Mouse (Mus musculus) layer of hippocampus, adult 11-12 months (tissue): ENCODE measurements around the gene Ttc22.
A peak's percentile ranks its signal among the peaks of the same experiment; 100 is the strongest.

Experiments
- DNase-seq: peaks from one replicate; pipeline ENCODE4 v3.0.0; 2022; ENCODE audit warnings: low spot score

The Ttc22 gene

GRCm38 (mm10) chr4:106617056-106617455 is 5.2 kb upstream of the Ttc22 start, which contains the start of gene Lexm:
Gene Lexm (minus strand): TSS chr4:106617241.
- no peak for DNase-seq

GRCm38 (mm10) chr4:106618898-106619297 is 3.3 kb upstream of the Ttc22 start:
- DNase-seq, result no peak

GRCm38 (mm10) chr4:106621428-106621827 is 804 bp upstream of the Ttc22 start:
- no peak for DNase-seq

DNA sequence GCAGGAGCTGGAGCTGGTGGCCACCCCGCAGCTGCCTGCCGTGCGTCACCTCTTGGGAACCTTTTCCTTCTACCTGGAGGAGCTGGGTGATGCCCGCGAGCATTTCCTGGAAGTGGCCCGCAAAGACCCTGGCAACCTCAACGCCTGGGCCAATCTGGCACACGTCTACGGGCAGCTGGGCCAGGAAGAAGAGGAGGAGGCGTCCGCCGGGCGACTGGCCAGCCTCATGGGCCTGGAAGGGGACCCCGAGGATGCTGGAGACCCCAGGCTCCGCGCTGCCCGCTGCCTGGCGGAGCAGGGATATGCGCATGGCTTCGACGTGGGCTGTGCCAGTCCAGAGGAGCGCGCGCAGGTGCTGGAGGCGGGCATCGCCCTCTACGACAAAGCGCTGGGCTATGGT is 480 bp downstream of the Ttc22 start:
- DNase-seq, result no peak

- no peak for DNase-seq
These were observed 2.0 kb downstream of the Ttc22 start for GRCm38 (mm10) chr4:106624271-106624670.

GRCm38 (mm10) chr4:106627809-106628208 is 5.6 kb downstream of the Ttc22 start:
- no peak for DNase-seq

DNA sequence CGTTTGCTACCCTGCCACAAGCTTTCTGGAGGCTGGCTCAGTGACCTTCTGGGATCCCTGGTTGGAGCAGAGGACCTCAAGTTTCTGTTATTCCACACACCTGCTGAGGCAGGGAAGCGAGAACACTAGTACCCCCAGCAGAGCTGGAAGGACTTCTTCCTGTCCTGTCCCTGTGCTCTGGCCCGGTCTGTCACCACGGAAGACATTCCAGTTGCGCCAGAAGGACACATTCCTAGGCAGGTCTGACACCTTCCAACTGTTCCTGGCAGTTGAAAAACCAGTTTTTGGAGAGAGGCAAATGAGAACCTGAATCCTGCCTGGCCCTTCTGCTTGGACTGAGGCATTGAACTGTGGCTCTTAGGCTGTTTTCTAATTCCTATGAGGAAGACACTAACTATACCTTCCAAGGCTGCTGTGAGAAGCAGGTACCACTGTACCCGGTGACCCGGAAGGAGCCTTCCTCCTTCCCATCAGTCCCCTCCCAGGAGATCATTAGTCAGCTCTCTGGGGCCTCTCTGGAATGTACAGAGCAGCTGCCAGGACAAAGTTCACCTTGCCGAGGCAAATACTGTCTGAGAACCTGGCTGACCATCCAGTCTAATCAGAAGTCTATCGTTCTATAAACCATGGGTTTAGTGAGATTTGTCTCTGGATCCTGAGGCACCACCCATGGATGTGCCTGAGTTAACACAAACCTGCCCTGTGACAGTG is 6.6 kb downstream of the Ttc22 start:
- no peak for DNase-seq

DNA sequence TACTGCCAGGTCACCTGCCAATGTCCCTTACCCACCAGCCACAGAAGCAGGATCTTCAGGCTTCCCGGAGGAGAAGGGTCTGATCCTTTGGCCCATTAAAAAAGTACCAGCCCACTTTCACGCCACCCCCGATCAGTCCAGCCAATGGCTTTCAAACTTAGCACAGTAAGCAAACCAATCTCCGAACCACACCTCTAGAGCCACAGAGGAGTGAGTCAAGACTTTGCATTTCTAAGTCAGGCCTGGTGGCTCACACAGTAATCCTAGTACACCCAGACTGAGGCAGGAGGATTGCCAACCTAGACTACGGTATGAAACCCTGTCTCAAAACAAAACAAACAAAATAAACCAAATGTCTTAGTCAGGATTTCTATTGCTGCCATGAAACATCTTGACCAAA is 7.1 kb downstream of the Ttc22 start:
- no peak for DNase-seq

DNA sequence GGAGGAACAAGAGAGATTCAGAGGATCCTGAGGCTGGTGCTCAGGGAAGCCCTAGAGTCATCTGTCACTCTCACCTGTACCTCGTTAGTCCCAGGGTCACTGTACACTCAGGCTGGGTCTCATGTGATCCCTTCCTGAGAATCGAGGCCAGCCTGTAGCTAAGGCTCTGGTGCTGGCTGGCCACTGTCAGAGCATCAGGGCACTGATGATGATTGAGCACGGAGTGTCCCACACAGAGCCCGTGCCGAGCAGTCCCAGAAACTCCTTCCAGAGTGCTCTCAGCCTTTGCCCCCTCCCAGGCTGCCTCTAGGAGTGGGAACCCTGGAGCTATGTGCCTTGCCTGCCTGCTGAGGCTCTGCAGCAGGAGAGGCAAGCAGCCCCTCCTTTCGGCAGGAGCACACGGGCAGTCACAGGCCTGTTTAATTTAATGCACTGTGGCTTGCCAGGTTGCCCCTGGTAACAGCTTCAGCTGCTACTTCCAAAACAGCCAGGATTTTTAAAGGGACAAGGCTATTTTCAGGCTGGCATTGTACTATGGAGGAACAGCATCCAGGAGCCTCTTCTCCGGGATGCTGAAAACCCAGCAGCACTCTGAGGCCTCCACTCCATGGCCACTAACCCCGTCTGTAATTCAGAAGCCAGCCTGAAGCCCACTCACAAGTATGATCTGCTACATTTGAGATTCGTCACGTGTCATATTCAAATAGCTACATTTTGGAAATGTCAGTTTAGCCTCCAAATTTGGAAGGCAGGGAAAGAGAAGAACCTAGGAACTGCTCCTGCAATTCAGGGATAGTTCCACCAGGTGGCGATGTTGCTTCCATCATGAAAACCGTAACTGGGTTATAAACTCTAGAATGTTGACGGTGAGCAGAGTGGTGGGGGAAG is 8.3 kb downstream of the Ttc22 start:
- peak; percentile 92 for DNase-seq

DNA sequence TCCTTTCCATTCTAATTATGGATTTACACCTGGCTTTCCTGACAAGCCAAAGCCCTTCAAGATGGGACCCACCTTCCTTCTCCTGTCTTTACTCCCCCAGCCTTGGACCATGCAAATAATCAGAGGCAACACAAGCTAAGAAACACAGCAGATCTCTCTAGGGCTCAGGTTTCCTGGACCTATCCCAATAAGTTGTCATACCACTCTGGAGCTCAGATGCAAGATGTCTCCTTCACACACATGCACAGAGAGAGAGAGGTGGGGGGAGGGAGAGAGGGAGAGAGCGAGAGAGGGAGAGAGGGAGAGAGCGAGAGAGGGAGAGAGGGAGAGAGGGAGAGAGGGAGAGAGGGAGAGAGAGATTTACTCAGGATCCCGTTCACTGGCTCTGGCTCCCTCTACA is 10.1 kb downstream of the Ttc22 start:
- no peak for DNase-seq

DNA sequence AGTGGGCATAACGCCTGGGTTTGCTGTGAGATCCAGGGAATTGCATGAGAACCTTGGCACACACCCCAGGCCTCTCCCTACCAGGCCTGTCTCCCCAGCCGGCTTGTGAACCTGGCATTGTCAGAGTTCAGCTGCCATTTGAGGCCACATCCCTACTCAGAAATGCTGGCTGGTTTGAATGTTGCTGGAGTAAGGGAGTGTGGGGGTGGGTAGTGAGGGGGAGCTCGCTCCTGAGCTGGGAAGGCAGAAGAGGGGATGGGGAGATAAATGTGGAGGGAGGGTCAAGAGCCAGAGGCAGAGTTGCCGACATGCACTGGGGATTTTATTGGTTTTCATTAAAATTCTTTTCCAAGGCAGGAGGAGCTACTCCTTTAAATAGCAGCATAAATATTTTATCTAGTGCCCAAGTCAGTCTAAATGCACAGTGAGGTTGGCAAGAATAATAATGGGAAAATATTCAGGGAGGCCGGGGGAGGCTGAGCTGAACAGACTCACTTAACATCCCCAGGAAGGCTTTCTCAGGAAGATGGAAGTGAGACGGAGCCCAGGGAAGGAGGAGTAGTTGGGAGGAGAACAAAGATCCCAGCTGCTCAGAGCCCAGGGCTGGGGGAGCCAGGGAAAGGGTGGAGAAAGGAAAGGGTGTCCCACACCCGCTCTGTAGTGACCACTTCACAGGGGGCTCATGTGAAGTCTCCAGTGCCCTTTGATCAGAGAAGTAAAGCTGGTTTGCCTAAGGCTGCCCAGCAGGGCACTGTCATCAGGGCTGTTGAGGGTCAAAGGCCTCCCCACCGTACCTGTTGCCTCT is 11.3 kb downstream of the Ttc22 start:
- no peak for DNase-seq

- no peak for DNase-seq
These were observed 11.9 kb downstream of the Ttc22 start for GRCm38 (mm10) chr4:106634086-106634479.

- DNase-seq, result no peak
These were observed 21.4 kb downstream of the Ttc22 start for GRCm38 (mm10) chr4:106643483-106644217.

GRCm38 (mm10) chr4:106644218-106644610 is 22.0 kb downstream of the Ttc22 start:
- no peak for DNase-seq

GRCm38 (mm10) chr4:106645797-106646196 is 23.6 kb downstream of the Ttc22 start:
- no peak for DNase-seq

DNA sequence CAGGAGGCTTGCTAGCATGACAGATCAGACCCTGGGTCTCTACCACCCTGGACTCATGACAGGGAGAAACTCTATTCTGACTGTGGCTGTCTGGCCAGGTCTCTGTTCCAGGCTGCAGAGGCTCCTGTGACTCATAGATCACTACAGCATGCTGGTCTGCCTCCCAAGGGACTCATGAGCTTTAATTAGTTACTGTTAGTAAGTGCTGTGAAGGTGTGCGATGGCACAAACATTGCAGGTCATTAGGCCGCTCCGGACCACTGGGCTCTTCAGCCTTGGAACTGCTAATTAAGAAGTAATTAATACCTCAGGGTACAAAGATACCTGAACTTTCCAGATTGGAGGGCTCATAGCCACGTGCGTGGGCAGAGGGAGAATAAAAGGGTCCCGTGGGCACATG is 24.9 kb downstream of the Ttc22 start:
- no peak for DNase-seq

DNA sequence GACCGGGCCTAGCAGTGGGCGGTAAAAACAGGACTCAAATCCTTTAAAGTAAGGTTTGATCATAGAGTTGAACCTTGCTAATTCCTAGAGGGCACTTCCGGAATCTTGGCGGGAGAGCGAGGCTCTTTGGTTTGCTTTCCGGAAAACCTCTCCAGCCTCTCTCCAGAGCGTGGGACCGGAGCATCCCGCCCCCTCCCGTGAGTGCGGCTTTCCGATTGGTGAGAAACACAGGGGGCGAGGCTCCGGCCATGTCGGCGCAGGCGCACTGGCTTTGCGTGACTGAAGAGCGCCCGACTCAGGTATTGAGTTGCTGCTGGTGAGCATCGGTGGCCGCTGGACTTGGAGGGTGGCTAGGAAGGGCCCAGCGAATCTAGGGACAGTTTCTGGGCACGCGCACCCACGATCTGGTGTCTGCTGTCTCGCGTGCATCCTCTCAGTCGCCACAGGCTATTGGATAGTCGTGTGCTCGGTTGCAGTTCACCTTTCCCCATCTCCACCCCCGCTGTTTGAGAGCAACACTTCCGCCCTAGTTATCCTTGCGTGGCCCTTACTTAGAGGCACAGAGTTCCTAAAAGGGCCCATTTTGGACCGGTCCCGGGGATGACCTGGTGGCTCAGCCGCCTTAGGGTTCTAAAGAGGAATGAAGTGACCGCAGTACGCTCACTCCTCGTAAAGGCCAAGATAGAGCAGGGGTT is 28.7 kb downstream of the Ttc22 start, which contains the start of gene Pars2:
Gene Pars2 (plus strand): TSS at position 237 of the 695 bp plus-strand sequence.
- peak; percentile 97 for DNase-seq

DNA sequence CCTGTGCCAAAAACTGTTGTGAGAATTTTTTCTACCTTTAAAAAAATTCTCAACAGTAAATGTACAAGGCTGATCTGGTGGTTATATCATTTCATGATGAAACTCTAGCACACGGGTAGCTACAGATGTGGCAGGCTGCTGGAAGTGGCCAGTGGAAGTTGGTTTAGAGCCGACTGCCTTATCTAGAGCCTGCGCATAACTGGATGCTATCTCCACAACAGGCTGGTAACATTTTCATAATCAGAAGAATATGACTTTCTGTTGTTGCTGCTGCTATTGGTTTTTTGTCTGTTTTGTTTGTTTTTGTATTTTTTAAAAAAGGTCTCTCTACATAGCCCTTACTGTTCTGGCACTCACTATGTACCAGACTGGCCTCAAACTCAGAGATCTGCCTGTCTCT is 30.3 kb downstream of the Ttc22 start:
- no peak for DNase-seq

- DNase-seq, result no peak
These were observed 30.8 kb downstream of the Ttc22 start for GRCm38 (mm10) chr4:106653051-106653450.

GRCm38 (mm10) chr4:106655681-106656080 is 33.4 kb downstream of the Ttc22 start:
- no peak for DNase-seq

DNA sequence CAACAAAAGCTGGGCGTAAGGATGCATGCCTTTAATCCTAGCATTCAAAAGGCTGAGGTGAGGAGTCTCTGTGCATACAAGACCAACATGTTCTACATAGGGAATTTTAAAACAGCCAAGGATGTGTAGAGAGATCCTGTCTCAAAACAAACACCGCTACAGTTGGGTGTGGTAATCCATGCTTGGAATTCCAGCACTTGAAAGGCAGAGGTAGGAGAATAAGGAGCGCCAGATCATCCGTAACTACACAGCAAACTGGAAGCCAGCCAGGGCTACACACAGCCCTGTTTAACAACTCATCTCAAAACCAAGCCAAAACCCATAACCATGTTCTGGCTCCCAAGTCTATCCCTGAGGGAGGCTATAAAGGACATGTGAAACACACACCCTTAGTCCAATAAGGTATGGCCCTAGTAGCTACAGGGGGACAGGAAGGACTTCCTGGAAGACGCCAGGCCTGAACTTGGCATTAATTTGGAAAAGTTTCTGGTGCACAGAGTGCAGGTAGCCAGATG is 41.8 kb downstream of the Ttc22 start:
- no peak for DNase-seq
